Comparison of ENCODE assay signal across 12 mouse cellular contexts in genomic region chr13:63139463-63140226, GRCm38 (mm10).
A peak's percentile ranks its signal among the peaks of the same experiment; 100 is the strongest.
DNase-seq lines count a peak whose midpoint lies in the region; ATAC-seq and TF ChIP-seq lines count a peak whose summit lies in the region.
"Had no signal": no experiment of that assay in that cellular context is flagged by ENCODE, and none has a peak within 500 bp of the region (broad histone marks: within the 10 kb centered on the region; RNA-seq: fewer than 3 reads in every experiment).

No protein-coding gene starts in this region.

- no peak for TF ChIP-seq CTCF in gastrocnemius, adult 2 months (IDR thresholded peaks at IDR 0.05)
- TF ChIP-seq CTCF in left cerebral cortex, adult 2 months (IDR thresholded peaks at IDR 0.05) = no peak

- H3K27ac ChIP-seq in gastrocnemius, adult 2 months = peak overlapping the region; percentile 77
- H3K27ac ChIP-seq in left cerebral cortex, adult 2 months = peak overlapping the region; percentile 37
- peak overlapping the region; percentile 65 for H3K27ac ChIP-seq in brown adipose tissue, adult 24 weeks (replicated peaks; ENCODE audit: low read depth, low read length)
- H3K27ac ChIP-seq in intestine, embryonic 15.5 days = no peak overlapping the region
- H3K27ac ChIP-seq in forebrain, embryonic 14.5 days (ENCODE audit: low read depth, low read length) = no peak overlapping the region
- H3K27ac ChIP-seq: hindbrain, postnatal 0 days had no signal

- no peak overlapping the region for H3K4me3 ChIP-seq in gastrocnemius, adult 2 months
- H3K4me3 ChIP-seq in left cerebral cortex, adult 2 months = no peak overlapping the region
- H3K4me3 ChIP-seq in brown adipose tissue, adult 24 weeks (ENCODE audit: insufficient read depth, low read depth, low read length) = no peak overlapping the region
- H3K4me3 ChIP-seq in intestine, embryonic 15.5 days (replicated peaks) = no peak overlapping the region
- H3K4me3 ChIP-seq in forebrain, embryonic 14.5 days (ENCODE audit: low read depth, low read length) = no peak overlapping the region

- H3K27me3 ChIP-seq in intestine, embryonic 15.5 days (replicated peaks) = no peaks in the 10 kb centered on the region
- no peaks in the 10 kb centered on the region for H3K27me3 ChIP-seq in forebrain, embryonic 14.5 days (replicated peaks; ENCODE audit: control insufficient read depth, insufficient read depth, low read length)

- ATAC-seq in intestine, embryonic 15.5 days = 0 out of 2 replicates have a peak, but pooled peaks have one; percentile 47
- ATAC-seq in forebrain, embryonic 14.5 days = no peak
- no peak for ATAC-seq in megakaryocyte progenitor cell, adult 5-6 weeks (replicated peaks; ENCODE audit: poor library complexity)
- ATAC-seq: hindbrain, postnatal 0 days; lung, postnatal 0 days had no signal

- no peaks in the 10 kb centered on the region for H3K9me3 ChIP-seq in intestine, embryonic 15.5 days
- H3K9me3 ChIP-seq in forebrain, embryonic 14.5 days (replicated peaks; ENCODE audit: control insufficient read depth, low read length) = no peaks in the 10 kb centered on the region

- H3K9ac ChIP-seq in intestine, embryonic 15.5 days = no peak overlapping the region
- H3K9ac ChIP-seq in forebrain, embryonic 14.5 days (ENCODE audit: low read length) = no peak overlapping the region

- WGBS in intestine, embryonic 15.5 days = 78% methylated on average over 10 of the region's 10 CpGs
- WGBS in forebrain, embryonic 14.5 days = 90% methylated on average over 10 of the region's 10 CpGs

- intact Hi-C loops in gastrocnemius, adult 2 months (cut with DNase I) = no loop called here
- intact Hi-C loops in left cerebral cortex, adult 2 months (cut with DNase I) = no loop called here

- H3K4me2 ChIP-seq in intestine, embryonic 15.5 days (replicated peaks) = no peak overlapping the region
- no peak overlapping the region for H3K4me2 ChIP-seq in forebrain, embryonic 14.5 days (ENCODE audit: low read length)

- peaks cover 5% of the 10 kb centered on the region for H3K4me1 ChIP-seq in brown adipose tissue, adult 24 weeks (ENCODE audit: control insufficient read depth, insufficient read depth, insufficient read length, low read length)
- 0 out of 2 replicates have a peak, but pooled peaks cover 3% of the 10 kb centered on the region for H3K4me1 ChIP-seq in intestine, embryonic 15.5 days (replicated peaks)
- H3K4me1 ChIP-seq in forebrain, embryonic 14.5 days (ENCODE audit: control insufficient read depth, insufficient read depth, low read length) = no peaks in the 10 kb centered on the region

- no peak for DNase-seq in gastrocnemius, adult 2 months
- no peak for DNase-seq in gastrocnemius, adult 18-20 months (ENCODE audit: low spot score)
- DNase-seq in left cerebral cortex, adult 2 months (ENCODE audit: extremely low spot score in 1 of 2, low spot score in 2 of 2) = no peak
- no peak for DNase-seq in left cerebral cortex, adult 8-10 months (ENCODE audit: low spot score in 2 of 2)
- no peak for DNase-seq in forebrain, embryonic 14.5 days (ENCODE audit: low spot score)
- DNase-seq: embryo, embryonic 11 days; thymus, postnatal 36 days had no signal

- H3K36me3 ChIP-seq in intestine, embryonic 15.5 days = no peaks in the 10 kb centered on the region
- no peaks in the 10 kb centered on the region for H3K36me3 ChIP-seq in forebrain, embryonic 14.5 days (ENCODE audit: control insufficient read depth, insufficient read depth, low read length)

Comparison
In these comparisons a context has a peak if more than half of its experiments do, and no peak if none do; other contexts are left out.
1. H3K27ac ChIP-seq: peak in gastrocnemius, adult 2 months (single experiment), left cerebral cortex, adult 2 months (single experiment) and brown adipose tissue, adult 24 weeks (single experiment); none in intestine, embryonic 15.5 days (single experiment) and forebrain, embryonic 14.5 days (single experiment).